Mouse (Mus musculus): ENCODE measurements at regions not wholly inside any gene's neighbourhood (a gene's known extent, or its start where the extent isn't known, plus 50 kb on each side); places are given as distances from the start of the nearest gene placed in this dataset.

GRCm38 (mm10) chr2:81407372-81407771 lies 645.6 kb upstream of the Zfp804a start:
- no peak for DNase-seq

- no peak for DNase-seq
Observed at GRCm38 (mm10) chr2:81411751-81412150, 641.3 kb upstream of the Zfp804a start.

DNA sequence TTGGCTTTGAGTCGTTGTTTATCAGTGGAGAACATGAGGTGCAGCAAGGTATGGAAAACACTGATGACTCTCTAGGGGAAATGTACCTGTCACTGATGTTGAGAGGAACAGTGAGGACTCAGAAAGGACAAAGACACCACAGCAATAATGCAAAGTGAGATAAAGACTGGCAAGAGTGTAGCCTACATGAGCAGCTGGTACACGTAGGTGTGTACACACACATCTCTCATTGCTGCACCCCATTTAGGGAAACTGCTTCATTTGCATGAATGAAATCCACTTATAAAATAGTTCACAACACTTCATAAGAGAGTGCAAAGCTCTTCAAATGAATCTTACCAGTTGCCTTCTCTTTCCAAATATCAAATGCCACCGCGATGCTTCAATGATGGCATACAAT lies 621.6 kb upstream of the Zfp804a start:
- DNase-seq = no peak

DNA sequence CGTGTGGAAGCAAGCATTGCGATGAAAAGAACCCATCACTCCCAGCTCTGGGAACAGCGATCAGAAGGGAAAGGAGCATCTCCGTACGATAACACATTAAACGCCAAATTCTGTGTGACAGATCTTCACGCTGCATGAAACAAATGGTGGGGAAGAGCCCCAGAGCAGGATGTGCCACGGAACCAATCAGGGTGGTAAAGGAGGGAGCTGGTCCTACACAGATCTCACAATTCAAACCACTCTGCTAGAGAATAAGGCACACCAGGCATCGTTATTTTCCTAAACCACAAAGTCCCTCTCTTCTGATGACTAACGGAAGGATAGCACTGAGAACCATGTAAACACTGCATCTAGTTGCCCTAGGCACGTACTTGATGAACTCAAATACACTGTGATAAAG lies 613.9 kb upstream of the Zfp804a start:
- DNase-seq = no peak

GRCm38 (mm10) chr2:81440929-81441328 lies 612.1 kb upstream of the Zfp804a start:
- DNase-seq = no peak

DNA sequence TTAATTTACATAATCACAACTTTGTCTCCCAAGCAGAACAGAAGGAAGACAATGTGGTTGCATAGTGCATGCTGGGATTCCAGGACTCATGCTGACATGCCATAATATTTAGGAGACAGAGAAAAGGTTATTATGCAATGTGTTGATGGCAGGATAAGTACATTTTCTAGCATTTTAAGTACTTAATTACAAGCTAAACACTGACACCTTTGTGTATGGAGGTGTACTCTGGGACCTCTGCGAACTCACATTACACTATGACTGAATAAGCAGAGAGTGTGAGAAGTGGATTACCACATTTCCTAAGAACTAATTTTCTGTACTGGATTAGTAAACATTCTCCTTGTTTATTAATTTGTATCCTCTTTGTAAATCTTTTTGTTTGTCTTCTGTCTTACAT lies 602.5 kb upstream of the Zfp804a start:
- no peak for DNase-seq

- no peak for DNase-seq
Observed at GRCm38 (mm10) chr2:81488821-81489220, 564.2 kb upstream of the Zfp804a start.

GRCm38 (mm10) chr2:81506985-81507384 lies 546.0 kb upstream of the Zfp804a start:
- no peak for DNase-seq

GRCm38 (mm10) chr2:81513030-81513579 lies 539.9 kb upstream of the Zfp804a start:
- no peak for DNase-seq

DNA sequence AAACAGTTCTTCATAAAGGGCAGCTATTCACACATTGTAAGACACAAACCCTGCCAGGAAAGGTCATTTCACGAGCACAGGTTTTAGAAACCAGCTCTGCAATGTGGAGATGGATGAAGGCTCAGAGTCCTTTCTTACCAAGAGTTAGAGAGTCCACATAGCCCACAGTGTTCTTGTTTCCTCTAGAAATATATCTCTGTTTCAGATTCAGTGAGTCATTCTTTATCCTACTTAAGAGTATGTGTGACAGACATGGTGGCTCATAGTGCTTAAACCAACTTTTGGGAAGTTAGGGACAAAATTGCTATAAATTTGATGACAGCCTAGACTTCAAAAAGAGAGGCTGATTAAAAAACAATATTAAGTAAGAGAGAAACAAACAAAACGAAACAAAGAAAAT lies 514.9 kb upstream of the Zfp804a start:
- DNase-seq = no peak

DNA sequence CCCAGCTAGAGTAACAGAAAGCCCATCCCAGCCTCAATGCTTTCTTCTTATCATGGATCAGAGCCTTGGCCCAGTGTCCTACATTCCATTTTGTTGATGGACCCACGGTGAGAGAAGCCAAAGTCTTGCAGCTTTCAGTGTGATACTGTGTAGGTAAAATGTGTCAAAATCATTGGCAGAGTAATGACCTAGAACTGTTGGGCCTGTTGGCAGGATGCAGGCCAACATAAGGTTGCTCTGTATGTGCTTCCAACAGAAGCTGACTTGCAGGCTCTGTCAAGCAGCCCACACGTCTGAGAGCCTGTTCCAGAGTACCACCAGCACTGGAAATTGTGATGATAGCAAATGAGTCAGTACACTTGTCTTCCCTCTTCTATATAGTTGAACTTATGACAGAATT lies 503.9 kb upstream of the Zfp804a start:
- peak; percentile 2 for DNase-seq

DNA sequence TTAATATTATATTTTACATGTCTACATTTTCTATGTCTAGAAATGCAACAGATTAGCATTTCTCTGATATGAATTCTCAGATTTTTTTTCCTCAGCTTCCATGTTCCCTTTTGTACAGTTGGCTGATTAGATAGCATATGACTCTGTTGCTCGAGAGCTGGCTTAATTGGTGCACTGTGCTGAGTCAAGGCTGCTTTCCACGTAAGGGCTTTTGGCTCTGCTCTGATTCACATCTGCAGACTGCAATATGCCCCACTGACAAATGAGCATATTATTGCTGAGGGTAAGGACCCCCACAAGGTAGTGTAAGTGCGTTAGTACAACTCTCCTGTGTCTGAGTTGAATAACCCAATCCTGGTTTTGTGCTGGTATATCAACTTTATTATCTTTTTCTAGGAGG lies 470.9 kb upstream of the Zfp804a start:
- DNase-seq = peak; percentile 1

Data from adrenal gland, postnatal 10 days (tissue).